Mouse (Mus musculus) G1E (cell line): ENCODE measurements around the gene Ddx56.

Experiments
- CTCF ChIP-seq: IDR thresholded peaks from 2 replicates; pipeline ENCODE4 v1.5.1; 2012; ENCODE audit warnings: low read depth, low read length, inconsistent platforms, mixed read lengths
- GATA1 ChIP-seq: IDR thresholded peaks from 2 replicates; pipeline ENCODE4 v1.6.1; 2012; ENCODE audit warnings: borderline replicate concordance, low read length, inconsistent platforms, mixed read lengths
- GATA2 ChIP-seq: IDR thresholded peaks from 2 replicates; pipeline ENCODE4 v1.6.1; 2012; ENCODE audit warnings: low read depth, low read length, inconsistent platforms, borderline replicate concordance
- POLR2AphosphoS5 ChIP-seq: IDR thresholded peaks from 2 replicates; pipeline ENCODE4 v1.6.1; 2012; ENCODE audit warnings: low read depth, low read length, inconsistent platforms; ENCODE audit not compliant: insufficient replicate concordance
- TAL1 ChIP-seq: conservative IDR thresholded peaks from 2 replicates; pipeline ENCODE4 v1.6.1; 2012; ENCODE audit warnings: low read depth, low read length, inconsistent platforms, mixed read lengths

DNA sequence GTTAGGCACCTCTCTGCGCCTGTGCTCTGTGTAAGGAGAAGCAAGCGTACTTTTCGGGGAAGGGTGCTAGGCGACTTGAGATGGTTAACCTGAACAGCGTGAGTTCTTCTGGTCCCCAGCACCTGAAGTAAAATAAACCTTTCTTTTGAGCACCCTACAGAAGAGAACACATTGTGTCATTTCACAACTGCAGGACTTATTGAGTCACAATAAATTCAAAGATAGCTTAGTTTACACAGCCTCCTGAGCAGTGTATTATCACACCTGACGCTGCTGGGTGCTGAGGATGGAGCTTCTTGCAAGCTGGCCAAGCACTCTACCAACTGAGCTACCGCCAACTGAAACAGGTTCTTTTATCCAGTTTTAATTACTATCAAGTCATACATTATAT is 7.5 kb upstream of the Ddx56 start:
- TF ChIP-seq CTCF (no peak; the same call in 1 of the 2 replicates), GATA1 (no peak), TAL1 (no peak), GATA2 (no peak), POLR2AphosphoS5 (no peak)
